Mouse (Mus musculus) spleen, adult 2 months (tissue): ENCODE data around the gene Adcy6. TPM values are rescaled to one million over a fixed set of nuclear protein-coding genes. Genes with fewer than 3 reads are reported as not detected.
A peak's percentile ranks its signal among the peaks of the same experiment; 100 is the strongest.

Experiments used
- DNase-seq, 2 experiments: peaks; one replicate each; pipeline versions ENCODE4 v3.0.0 to v3.0.0-alpha.2; 2012 to 2021; ENCODE audit warnings: low spot score in 2 of 2, low read depth in 1 of 2
- H3K27ac ChIP-seq: fragments of 200-500 bp; 2 replicates; pipeline ENCODE4 v1.5.1; 2012; ENCODE audit warnings: low read length, inconsistent platforms; ENCODE audit not compliant: insufficient read depth
- H3K27me3 ChIP-seq: fragments of 200-500 bp; 2 replicates; pipeline ENCODE4 v1.6.1; 2012; ENCODE audit warnings: mild to moderate bottlenecking, moderate library complexity, low read length, inconsistent platforms; ENCODE audit not compliant: control insufficient read depth, insufficient read depth
- H3K36me3 ChIP-seq: fragments of 200-500 bp; 2 replicates; pipeline ENCODE4 v1.6.1; 2012; ENCODE audit warnings: mild to moderate bottlenecking, low read length, inconsistent platforms; ENCODE audit not compliant: control insufficient read depth, insufficient read depth
- H3K4me1 ChIP-seq: fragments of 200-500 bp; 2 replicates; pipeline ENCODE4 v1.6.1; 2011; ENCODE audit warnings: inconsistent platforms; ENCODE audit not compliant: control insufficient read depth, insufficient read depth, insufficient read length
- H3K4me3 ChIP-seq: fragments of 200-500 bp; 2 replicates; pipeline ENCODE4 v1.5.1; 2011; ENCODE audit warnings: mild to moderate bottlenecking, inconsistent platforms; ENCODE audit not compliant: insufficient read depth, insufficient read length; ENCODE audit errors: extremely low read depth
- CTCF ChIP-seq: fragments of 200-500 bp; IDR thresholded peaks from 2 replicates; pipeline ENCODE4 v1.5.1; 2011; ENCODE audit warnings: mild to moderate bottlenecking, inconsistent platforms; ENCODE audit not compliant: insufficient read depth, insufficient read length, insufficient replicate concordance; ENCODE audit errors: extremely low read depth
- POLR2A ChIP-seq: fragments of 200-500 bp; IDR thresholded peaks from 2 replicates; pipeline ENCODE4 v1.6.1; 2011; ENCODE audit warnings: low read depth, low read length, inconsistent platforms
- WGBS: fragments of 180-500 bp; shearing (Covaris S2); methylation state at CpG from one replicate; pipeline ENCODE4 v1.1.7; 2018; 5-methylcytosine and 5-hydroxymethylcytosine counted together
- polyA plus RNA-seq: library from polyadenylated mRNA; depleted of rRNA; stranded (reverse); fragments of >200 nt; gene quantifications from 2 replicates; pipeline ENCODE4 v1.2.3, GENCODE M21; 2012

Gene Adcy6
- polyA plus RNA-seq, 1 experiment = 23.2 TPM

DNA sequence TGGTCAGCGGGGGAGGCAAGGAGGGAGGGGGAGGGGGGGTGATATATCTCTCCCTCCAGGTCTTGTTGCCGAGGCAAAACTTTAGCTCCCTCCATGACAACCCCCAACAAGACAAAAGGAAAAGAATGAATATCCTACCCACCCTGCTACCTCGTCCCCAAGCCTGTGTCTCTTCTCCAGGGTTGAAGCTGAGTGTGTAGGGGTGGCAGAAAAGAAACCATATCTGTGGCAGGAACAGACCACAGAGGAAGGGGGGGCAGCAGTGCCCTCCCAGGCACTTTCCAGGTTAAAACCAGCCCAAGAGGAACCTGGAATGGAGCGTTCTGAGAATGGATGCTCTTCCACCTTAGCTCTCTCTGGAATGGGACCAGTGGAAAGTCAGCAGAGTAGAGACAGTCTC lies 20.7 kb upstream of the Adcy6 start, which contains the start of gene Cacnb3:
Gene Cacnb3 (plus strand): TSS at position 301 of the 400 bp plus-strand sequence.
- peaks cover 27% of the 10 kb centered on the region for H3K27me3 ChIP-seq
- peaks cover 9% of the 10 kb centered on the region for H3K4me1 ChIP-seq
- no peaks in the 10 kb centered on the region for H3K36me3 ChIP-seq
- H3K4me3 ChIP-seq = no peak within 1 kb of the TSS
- no peak for DNase-seq
- WGBS = 33% methylated on average over 4 of the region's 4 CpGs
- TF ChIP-seq CTCF = no peak
- no peak within 1 kb of the TSS for H3K27ac ChIP-seq

DNA sequence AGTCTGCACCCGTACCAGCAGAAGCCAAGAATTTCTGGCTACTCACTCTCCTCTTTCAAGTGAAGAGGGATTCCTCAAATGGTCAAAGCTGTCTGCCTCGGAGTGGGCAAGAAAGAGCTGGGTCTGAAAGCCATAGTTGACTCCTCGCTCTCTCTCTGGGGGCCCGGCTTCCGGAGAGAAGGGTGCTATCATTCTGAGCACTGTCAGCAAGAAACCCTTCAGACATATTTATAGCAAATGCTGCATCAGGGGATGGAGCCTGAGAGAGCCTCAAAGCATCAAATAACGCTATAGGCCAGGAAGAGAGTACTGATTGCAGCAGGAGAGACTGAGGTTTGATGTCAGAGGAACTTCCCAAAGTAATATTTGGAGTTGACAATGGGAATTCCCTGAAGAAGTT lies 19.6 kb upstream of the Adcy6 start:
- H3K4me3 ChIP-seq = no peak overlapping the region
- H3K36me3 ChIP-seq = no peaks in the 10 kb centered on the region
- TF ChIP-seq CTCF (no peak), POLR2A (no peak)
- WGBS = 67% methylated on average over 6 of the region's 6 CpGs
- peaks cover 6% of the 10 kb centered on the region for H3K4me1 ChIP-seq
- H3K27ac ChIP-seq = no peak overlapping the region
- DNase-seq = no peak
- peaks cover 17% of the 10 kb centered on the region for H3K27me3 ChIP-seq

DNA sequence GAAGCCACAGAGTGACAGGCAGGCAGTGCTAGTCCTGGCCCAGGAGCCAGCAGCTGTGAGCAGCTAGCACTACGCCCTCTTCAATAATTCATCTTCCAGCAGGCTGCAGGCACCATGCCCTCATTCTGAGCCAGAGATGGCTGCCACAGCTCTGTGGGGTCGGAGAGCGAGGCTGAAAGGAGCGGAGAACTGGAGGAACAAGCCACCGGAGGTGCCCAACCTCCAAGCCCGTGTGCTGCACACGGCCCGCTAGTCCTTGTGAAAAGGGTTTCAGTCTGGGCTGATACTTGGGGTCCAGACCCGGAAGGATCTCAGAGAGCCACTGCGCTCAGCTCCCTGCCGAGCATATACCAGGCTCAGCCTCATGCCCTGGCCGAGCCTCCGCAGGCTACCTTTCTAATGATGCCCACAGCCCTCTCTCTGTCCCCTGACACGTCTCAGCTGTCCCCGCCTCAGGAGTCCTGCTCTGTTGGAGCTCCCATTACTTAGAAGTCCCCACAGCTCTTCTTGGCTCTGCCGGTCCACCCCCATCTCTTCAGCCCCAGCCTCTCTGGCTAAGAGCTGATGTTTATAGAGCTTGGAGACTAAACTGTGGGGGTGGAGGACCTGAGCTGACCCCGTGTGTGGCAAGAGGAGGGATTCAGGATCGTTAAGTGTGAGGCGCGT lies 18.8 kb upstream of the Adcy6 start:
- DNase-seq = no peak
- TF ChIP-seq CTCF (no peak), POLR2A (no peak)
- Histone ChIP-seq H3K4me1 (no peaks in the 10 kb centered on the region), H3K27ac (no peak overlapping the region), H3K4me3 (no peak overlapping the region), H3K27me3 (peaks cover 12% of the 10 kb centered on the region), H3K36me3 (no peaks in the 10 kb centered on the region)
- WGBS = 20% methylated on average over 20 of the region's 20 CpGs

DNA sequence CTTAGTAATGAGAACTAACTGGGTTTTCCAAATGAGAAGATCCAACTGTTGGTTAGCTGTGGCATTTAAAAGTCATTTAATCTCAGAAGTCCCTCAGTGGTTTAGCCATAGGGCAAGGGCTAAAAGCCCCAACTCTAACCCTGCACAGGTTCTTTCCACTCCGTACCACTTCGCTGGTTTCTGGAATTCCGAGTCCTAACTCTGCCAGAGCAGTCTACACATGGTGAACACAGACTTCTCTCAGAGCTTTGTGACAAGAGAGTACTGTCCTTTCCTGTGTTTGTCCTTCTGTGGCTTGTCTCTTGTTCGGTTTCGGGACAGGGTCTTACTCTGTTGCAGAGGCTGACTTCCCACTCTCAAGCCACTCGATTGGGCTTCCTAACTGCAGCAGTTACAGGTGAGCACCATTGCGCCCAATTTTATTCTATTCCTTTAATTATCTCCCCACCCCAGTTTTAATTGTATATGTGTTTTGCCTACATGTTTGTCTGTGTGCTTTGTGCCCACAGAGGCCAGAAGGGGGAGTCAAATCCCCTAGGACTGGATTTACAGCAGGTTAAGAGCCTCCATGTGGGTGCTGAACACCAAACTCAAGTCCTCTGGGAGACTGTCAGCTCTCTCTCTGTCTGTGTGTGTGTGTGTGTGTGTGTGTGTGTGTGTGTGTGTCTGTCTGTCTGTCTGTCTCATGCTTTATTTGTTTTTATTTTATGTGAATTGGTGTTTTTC lies 16.8 kb upstream of the Adcy6 start:
- TF ChIP-seq CTCF (no peak), POLR2A (no peak)
- Histone ChIP-seq H3K4me1 (no peaks in the 10 kb centered on the region; the same call in 1 of the 2 replicates), H3K4me3 (no peak overlapping the region), H3K27ac (no peak overlapping the region), H3K27me3 (peaks cover 6% of the 10 kb centered on the region; the same call in 1 of the 2 replicates), H3K36me3 (no peaks in the 10 kb centered on the region)
- no peak for DNase-seq
- WGBS = 83% methylated on average over 7 of the region's 7 CpGs

DNA sequence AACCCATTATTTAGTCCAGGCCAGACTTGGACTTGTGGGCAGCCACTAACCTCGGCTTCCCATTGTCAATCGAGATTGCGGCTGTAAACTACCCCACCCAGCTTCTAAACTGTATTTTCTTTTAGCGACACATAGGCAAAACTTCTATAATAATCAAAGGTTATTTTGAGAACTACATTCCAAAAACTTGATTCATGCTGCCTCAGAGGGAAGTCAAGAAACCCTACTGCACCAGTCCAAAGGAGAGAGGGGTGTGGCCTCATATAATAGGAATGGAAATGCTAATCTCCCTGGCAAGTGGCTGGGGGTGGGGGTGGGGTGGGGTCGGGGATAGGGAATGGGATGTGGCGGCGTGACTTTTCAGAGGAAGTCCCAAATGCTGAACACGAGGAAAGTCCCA lies 16.2 kb upstream of the Adcy6 start:
- TF ChIP-seq POLR2A = no peak
- no peak for TF ChIP-seq CTCF
- no peak overlapping the region for H3K27ac ChIP-seq
- H3K4me3 ChIP-seq = no peak overlapping the region
- no peaks in the 10 kb centered on the region; the same call in 1 of the 2 replicates for H3K4me1 ChIP-seq
- peaks cover 6% of the 10 kb centered on the region; the same call in 1 of the 2 replicates for H3K27me3 ChIP-seq
- DNase-seq = no peak
- WGBS = 38% methylated on average over 8 of the region's 8 CpGs
- no peaks in the 10 kb centered on the region for H3K36me3 ChIP-seq

DNA sequence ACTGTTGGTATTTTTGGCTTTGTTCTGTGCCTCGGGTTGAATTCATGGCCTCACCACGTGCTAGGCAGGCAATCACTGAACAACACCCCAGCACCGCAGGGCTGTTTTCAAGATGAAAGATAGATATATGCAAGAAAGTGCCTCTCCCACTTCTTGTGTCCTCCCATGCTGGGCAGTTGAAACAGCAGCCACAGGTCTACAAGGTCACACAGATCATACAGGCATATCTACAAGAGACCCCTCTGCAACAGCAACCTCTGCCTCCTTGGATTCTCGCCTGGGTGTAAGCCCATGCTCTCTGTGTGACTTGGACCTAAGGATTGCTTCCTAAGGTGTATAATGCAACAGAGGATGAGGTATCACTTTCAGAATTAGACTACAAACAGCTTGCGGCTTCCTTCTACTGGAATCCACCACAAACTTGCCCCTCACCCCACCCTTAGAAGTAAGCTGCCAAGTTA lies 13.5 kb upstream of the Adcy6 start:
- 51% methylated on average over 5 of the region's 5 CpGs for WGBS
- no peak overlapping the region for H3K4me3 ChIP-seq
- 0 out of 2 replicates have a peak overlapping the region, but pooled peaks have one; percentile 1 for H3K27ac ChIP-seq
- 0 out of 2 replicates have a peak, but pooled peaks cover 1% of the 10 kb centered on the region for H3K27me3 ChIP-seq
- TF ChIP-seq CTCF (no peak), POLR2A (no peak)
- no peaks in the 10 kb centered on the region for H3K36me3 ChIP-seq
- H3K4me1 ChIP-seq = no peaks in the 10 kb centered on the region; the same call in 1 of the 2 replicates
- DNase-seq = no peak
